Mouse (Mus musculus) retina, embryonic 14.5 days (tissue): ENCODE measurements at regions not wholly inside any gene's neighbourhood (a gene's known extent, or its start where the extent isn't known, plus 50 kb on each side); places are given as distances from the start of the nearest gene placed in this dataset.
A peak's percentile ranks its signal among the peaks of the same experiment; 100 is the strongest.
"Not testable (repeated sequence)": the region's sequence is repeated elsewhere in the genome, so short reads cannot be mapped to it uniquely, and the experiment has no call there.

Source experiments
- DNase-seq: peaks from one replicate; pipeline ENCODE4 v3.0.0-alpha.2; 2015; ENCODE audit warnings: low spot score

- DNase-seq: no peak
Measured at GRCm38 (mm10) chr13:52275196-52275595, 255.9 kb downstream of the Diras2 start.

- DNase-seq: peak; percentile 91
Measured at GRCm38 (mm10) chr13:52275675-52276074, 255.4 kb downstream of the Diras2 start.

- DNase-seq: no peak
Measured at GRCm38 (mm10) chr13:52277195-52277594, 253.9 kb downstream of the Diras2 start.

GRCm38 (mm10) chr13:52278831-52279230, 252.2 kb downstream of the Diras2 start:
- DNase-seq: no peak

- DNase-seq: no peak
Measured at GRCm38 (mm10) chr13:52279281-52279969, 251.7 kb downstream of the Diras2 start.

GRCm38 (mm10) chr13:52279970-52280348, 251.1 kb downstream of the Diras2 start:
- DNase-seq: no peak

GRCm38 (mm10) chr13:52281271-52281670, 249.8 kb downstream of the Diras2 start:
- peak; percentile 29 for DNase-seq

GRCm38 (mm10) chr13:52282500-52282899, 248.6 kb downstream of the Diras2 start:
- no peak for DNase-seq

GRCm38 (mm10) chr13:52283456-52283855, 247.6 kb downstream of the Diras2 start:
- DNase-seq: no peak

- DNase-seq: no peak
Measured at GRCm38 (mm10) chr13:52284026-52284801, 246.9 kb downstream of the Diras2 start.

GRCm38 (mm10) chr13:52288400-52288799, 242.7 kb downstream of the Diras2 start:
- peak; percentile 71 for DNase-seq

- no peak for DNase-seq
Measured at GRCm38 (mm10) chr13:52295847-52296246, 235.2 kb downstream of the Diras2 start.

GRCm38 (mm10) chr13:52296541-52297276, 234.4 kb downstream of the Diras2 start:
- DNase-seq: no peak

GRCm38 (mm10) chr13:52297277-52297623, 233.8 kb downstream of the Diras2 start:
- no peak for DNase-seq

GRCm38 (mm10) chr13:52298362-52298761, 232.7 kb downstream of the Diras2 start:
- DNase-seq: no peak

GRCm38 (mm10) chr13:52305328-52305727, 225.8 kb downstream of the Diras2 start:
- DNase-seq: not testable (repeated sequence)

- no peak for DNase-seq
Measured at GRCm38 (mm10) chr13:52306783-52307440, 224.2 kb downstream of the Diras2 start.

GRCm38 (mm10) chr13:52310954-52311353, 220.1 kb downstream of the Diras2 start:
- DNase-seq: no peak

- DNase-seq: no peak
Measured at GRCm38 (mm10) chr13:52318276-52318675, 212.8 kb downstream of the Diras2 start.

- no peak for DNase-seq
Measured at GRCm38 (mm10) chr13:52323691-52324090, 207.4 kb downstream of the Diras2 start.

- not testable (repeated sequence) for DNase-seq
Measured at GRCm38 (mm10) chr13:52324378-52324777, 206.7 kb downstream of the Diras2 start.

- not testable (repeated sequence) for DNase-seq
Measured at GRCm38 (mm10) chr13:52325647-52326046, 205.4 kb downstream of the Diras2 start.
